Mouse (Mus musculus) kidney, adult 2 months (tissue): Measurements from ENCODE around the gene Ror2. TPM values are rescaled to one million over a fixed set of nuclear protein-coding genes. Genes with fewer than 3 reads are reported as not detected.

Source experiments
- DNase-seq: peaks from one replicate; pipeline ENCODE4 v3.0.0; 2021
- H3K27ac ChIP-seq: fragments of 200-500 bp; 2 replicates; pipeline ENCODE4 v1.5.1; 2012; ENCODE audit warnings: low read depth, low read length, control low read depth, inconsistent platforms; ENCODE audit not compliant: insufficient read depth
- H3K27me3 ChIP-seq: fragments of 200-500 bp; replicated peaks from 2 replicates; pipeline ENCODE4 v1.6.1; 2012; ENCODE audit warnings: mild to moderate bottlenecking, moderate library complexity, low read length, inconsistent platforms; ENCODE audit not compliant: control insufficient read depth, insufficient read depth
- H3K36me3 ChIP-seq: fragments of 200-500 bp; 2 replicates; pipeline ENCODE4 v1.6.1; 2012; ENCODE audit warnings: mild to moderate bottlenecking, moderate library complexity, low read length, inconsistent platforms; ENCODE audit not compliant: control insufficient read depth, insufficient read depth
- H3K4me1 ChIP-seq: fragments of 200-500 bp; 2 replicates; pipeline ENCODE4 v1.6.1; 2011; ENCODE audit warnings: low read length; ENCODE audit not compliant: control insufficient read depth, insufficient read depth
- H3K4me3 ChIP-seq: fragments of 200-500 bp; 2 replicates; pipeline ENCODE4 v1.5.1; 2011; ENCODE audit warnings: mild to moderate bottlenecking, low read depth, low read length, control low read depth; ENCODE audit not compliant: insufficient read depth
- CTCF ChIP-seq: fragments of 200-500 bp; conservative IDR thresholded peaks from 2 replicates; pipeline ENCODE4 v1.5.1; 2011; ENCODE audit warnings: low read depth, mild to moderate bottlenecking, control low read depth, low read length, moderate library complexity, mixed read lengths; ENCODE audit not compliant: insufficient read depth, insufficient read length
- POLR2A ChIP-seq: fragments of 200-500 bp; IDR thresholded peaks from one replicate; pipeline ENCODE4 v1.6.1; 2011; ENCODE audit warnings: low read depth, low read length, control low read depth
- WGBS: fragments of 180-500 bp; shearing (Covaris S2); methylation state at CpG from one replicate; pipeline ENCODE4 v1.1.7; 2018; 5-methylcytosine and 5-hydroxymethylcytosine counted together
- polyA plus RNA-seq: library from polyadenylated mRNA; depleted of rRNA; stranded (reverse); fragments of >200 nt; gene quantifications from 2 replicates; pipeline ENCODE4 v1.2.3, GENCODE M21; 2012

Ror2 gene
- polyA plus RNA-seq, 1 experiment = 3.7 TPM

- H3K27me3 ChIP-seq = no peaks in the 10 kb centered on the region
- no peak overlapping the region for H3K27ac ChIP-seq
- WGBS = 59% methylated on average over 6 of the region's 6 CpGs
- no peaks in the 10 kb centered on the region for H3K4me1 ChIP-seq
- no peaks in the 10 kb centered on the region for H3K36me3 ChIP-seq
- TF ChIP-seq CTCF (no peak), POLR2A (no peak)
- H3K4me3 ChIP-seq = no peak overlapping the region
- no peak for DNase-seq
These were observed 38.7 kb downstream of the Ror2 start for GRCm38 (mm10) chr13:53247175-53247574.

- Histone ChIP-seq H3K36me3 (no peaks in the 10 kb centered on the region), H3K4me1 (no peaks in the 10 kb centered on the region), H3K27ac (no peak overlapping the region), H3K4me3 (no peak overlapping the region), H3K27me3 (no peaks in the 10 kb centered on the region)
- DNase-seq = no peak
- 46% methylated on average over 8 of the region's 8 CpGs for WGBS
- TF ChIP-seq POLR2A (no peak), CTCF (no peak)
These were observed 41.8 kb downstream of the Ror2 start for GRCm38 (mm10) chr13:53244151-53244550.

- DNase-seq = no peak
- Histone ChIP-seq H3K36me3 (no peaks in the 10 kb centered on the region), H3K27me3 (no peaks in the 10 kb centered on the region), H3K4me1 (no peaks in the 10 kb centered on the region), H3K4me3 (no peak overlapping the region), H3K27ac (no peak overlapping the region)
- TF ChIP-seq POLR2A = no peak
- no peak for TF ChIP-seq CTCF
- WGBS = 66% methylated on average over 10 of the region's 10 CpGs
These were observed 48.5 kb downstream of the Ror2 start for GRCm38 (mm10) chr13:53237455-53237854.

- WGBS = 60% methylated on average over 18 of the region's 18 CpGs
- TF ChIP-seq POLR2A (no peak), CTCF (no peak)
- Histone ChIP-seq H3K4me1 (no peaks in the 10 kb centered on the region), H3K27ac (no peak overlapping the region), H3K27me3 (no peaks in the 10 kb centered on the region), H3K4me3 (no peak overlapping the region), H3K36me3 (no peaks in the 10 kb centered on the region)
- DNase-seq = no peak
These were observed 49.2 kb downstream of the Ror2 start for GRCm38 (mm10) chr13:53236434-53237401.

GRCm38 (mm10) chr13:53235953-53236352 is 50.0 kb downstream of the Ror2 start:
- DNase-seq = no peak
- Histone ChIP-seq H3K4me1 (no peaks in the 10 kb centered on the region), H3K27ac (no peak overlapping the region), H3K36me3 (no peaks in the 10 kb centered on the region), H3K4me3 (no peak overlapping the region), H3K27me3 (no peaks in the 10 kb centered on the region)
- WGBS = 57% methylated on average over 7 of the region's 7 CpGs
- no peak for TF ChIP-seq POLR2A
- no peak for TF ChIP-seq CTCF

GRCm38 (mm10) chr13:53234844-53235243 is 51.1 kb downstream of the Ror2 start:
- H3K27me3 ChIP-seq = no peaks in the 10 kb centered on the region
- H3K36me3 ChIP-seq = no peaks in the 10 kb centered on the region
- H3K4me3 ChIP-seq = no peak overlapping the region
- H3K4me1 ChIP-seq = no peaks in the 10 kb centered on the region
- no peak for DNase-seq
- WGBS = 49% methylated on average over 12 of the region's 12 CpGs
- H3K27ac ChIP-seq = no peak overlapping the region
- TF ChIP-seq CTCF (no peak), POLR2A (no peak)

- whole genome bisulfite sequencing = 71% methylated on average over 15 of the region's 15 CpGs
- Histone ChIP-seq H3K4me3 (no peak overlapping the region), H3K27me3 (no peaks in the 10 kb centered on the region), H3K36me3 (no peaks in the 10 kb centered on the region), H3K4me1 (no peaks in the 10 kb centered on the region), H3K27ac (no peak overlapping the region)
- no peak for TF ChIP-seq CTCF
- TF ChIP-seq POLR2A = no peak
- no peak for DNase-seq
These were observed 51.8 kb downstream of the Ror2 start for GRCm38 (mm10) chr13:53233826-53234786.
